8 mouse cellular contexts compared by ENCODE assay signal in the genomic region with DNA sequence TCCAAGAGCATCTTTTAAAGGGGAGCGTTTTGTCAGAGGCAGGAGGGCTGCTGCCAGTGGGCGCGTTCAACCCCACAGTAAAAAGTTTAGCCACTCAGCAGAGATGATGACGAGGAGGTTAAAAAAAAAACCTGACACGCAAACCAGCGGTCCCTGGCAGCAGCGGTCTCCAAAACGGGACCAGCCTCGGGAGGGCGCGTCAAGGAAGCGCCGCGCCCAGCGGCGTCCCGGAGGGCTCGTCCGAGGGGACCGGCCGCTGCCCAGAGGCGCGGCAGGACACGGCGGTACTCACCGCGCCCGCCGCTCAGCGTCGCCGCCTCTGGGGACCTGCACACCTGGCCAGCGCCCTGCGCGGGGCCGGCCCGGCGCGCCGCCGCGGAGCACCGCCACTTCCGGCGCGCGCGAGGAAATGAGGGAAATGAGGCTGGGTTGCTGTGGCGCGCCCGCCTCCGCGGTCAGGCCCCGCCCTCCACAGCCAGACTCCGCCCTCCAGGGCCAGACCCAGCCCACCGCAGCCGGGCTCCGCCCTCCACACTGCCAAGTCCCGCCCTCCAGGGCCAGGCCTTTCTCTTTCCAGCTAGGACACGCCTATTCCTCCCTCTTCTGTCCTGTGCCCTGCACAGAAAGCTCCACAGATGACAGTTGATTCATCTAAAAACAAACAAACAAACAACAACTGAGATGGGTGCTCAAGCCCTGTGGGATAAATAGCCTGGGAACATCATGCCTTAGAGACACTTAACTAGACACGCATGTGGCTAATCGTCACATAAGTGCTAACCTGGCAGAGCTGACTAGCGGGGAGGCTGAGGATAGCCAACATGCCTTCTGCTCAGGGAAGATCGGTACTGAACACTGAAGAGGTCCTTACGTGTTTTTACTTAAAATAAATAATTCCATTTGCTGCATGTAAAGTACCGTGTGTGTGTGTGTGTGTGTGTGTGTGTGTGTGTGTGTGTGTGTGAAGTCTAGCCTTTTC. TPM values are rescaled to one million over a fixed set of nuclear protein-coding genes. Genes with fewer than 3 reads are reported as not detected.
DNase-seq lines count a peak whose midpoint lies in the region; ATAC-seq and TF ChIP-seq lines count a peak whose summit lies in the region.

A gene (minus strand): TSS at position 410 of the 979 bp plus-strand sequence.

- no peaks in the 10 kb centered on the region; the same call in 1 of the 2 replicates for H3K4me1 ChIP-seq in brown adipose tissue, adult 24 weeks (ENCODE audit: control insufficient read depth, insufficient read depth, insufficient read length, low read length)
- H3K4me1 ChIP-seq in heart, embryonic 15.5 days (replicated peaks), result 0 out of 2 replicates have a peak, but pooled peaks cover 2% of the 10 kb centered on the region
- H3K4me1 ChIP-seq in liver, embryonic 14.5 days (replicated peaks; ENCODE audit: control insufficient read depth in 2 of 2, insufficient read depth in 2 of 2, low read length in 1 of 2), result peaks cover 5 to 14% of the 10 kb centered on the region in 2 experiments
- no peaks in the 10 kb centered on the region for H3K4me1 ChIP-seq in neural tube, embryonic 11.5 days (ENCODE audit: control insufficient read depth, insufficient read depth, low read length)
- H3K4me1 ChIP-seq in stomach, postnatal 0 days (replicated peaks; ENCODE audit: control insufficient read depth, insufficient read depth), result no peaks in the 10 kb centered on the region

- H3K27me3 ChIP-seq in heart, embryonic 15.5 days, result no peaks in the 10 kb centered on the region
- no peaks in the 10 kb centered on the region for H3K27me3 ChIP-seq in liver, embryonic 14.5 days (ENCODE audit: control insufficient read depth, insufficient read depth, low read length)
- H3K27me3 ChIP-seq in neural tube, embryonic 11.5 days (ENCODE audit: control insufficient read depth, insufficient read depth, low read length), result no peaks in the 10 kb centered on the region
- no peaks in the 10 kb centered on the region for H3K27me3 ChIP-seq in stomach, postnatal 0 days (ENCODE audit: control insufficient read depth, insufficient read depth, low read length)

- peak within 1 kb of the TSS; percentile 78 for H3K4me3 ChIP-seq in brown adipose tissue, adult 24 weeks (ENCODE audit: insufficient read depth, low read depth, low read length)
- H3K4me3 ChIP-seq in heart, embryonic 15.5 days, result peak within 1 kb of the TSS; percentile 76
- peak within 1 kb of the TSS; percentile 73 to 81 for H3K4me3 ChIP-seq in liver, embryonic 14.5 days (ENCODE audit: insufficient read depth in 1 of 2, low read depth in 2 of 2, low read length in 2 of 2)
- peak within 1 kb of the TSS; percentile 75 for H3K4me3 ChIP-seq in neural tube, embryonic 11.5 days (ENCODE audit: low read depth, low read length)
- H3K4me3 ChIP-seq in stomach, postnatal 0 days (ENCODE audit: low read depth, low read length), result peak within 1 kb of the TSS; percentile 83

- ATAC-seq in heart, embryonic 15.5 days (replicated peaks; ENCODE audit: insufficient number of reproducible peaks, insufficient read depth, low FRiP score, low read depth), result peak; percentile 99
- ATAC-seq in liver, embryonic 14.5 days (ENCODE audit: insufficient read depth), result peak; percentile 96
- ATAC-seq in neural tube, embryonic 11.5 days (ENCODE audit: insufficient read depth, low FRiP score, low TSS enrichment), result peak; percentile 100
- ATAC-seq in stomach, postnatal 0 days (ENCODE audit: low FRiP score, low TSS enrichment), result peak; percentile 100

- TF ChIP-seq CTCF in liver, embryonic 14.5 days (IDR thresholded peaks at IDR 0.05; ENCODE audit: low read depth), result no peak
- TF ChIP-seq CTCF in stomach, postnatal 0 days (IDR thresholded peaks at IDR 0.05; ENCODE audit: low read depth), result peak; percentile 30

- no peaks in the 10 kb centered on the region for H3K9me3 ChIP-seq in heart, embryonic 15.5 days (replicated peaks)
- H3K9me3 ChIP-seq in liver, embryonic 14.5 days (ENCODE audit: control insufficient read depth, low read length), result no peaks in the 10 kb centered on the region
- H3K9me3 ChIP-seq in neural tube, embryonic 11.5 days (ENCODE audit: control insufficient read depth, low read length), result no peaks in the 10 kb centered on the region
- H3K9me3 ChIP-seq in stomach, postnatal 0 days (ENCODE audit: control insufficient read depth, low read length), result no peaks in the 10 kb centered on the region

- TF ChIP-seq EP300 in liver, embryonic 14.5 days (IDR thresholded peaks at IDR 0.05; ENCODE audit: low read depth), result no peak
- TF ChIP-seq EP300 in stomach, postnatal 0 days (optimal IDR thresholded peaks at IDR 0.05), result no peak

- no peaks in the 10 kb centered on the region for H3K36me3 ChIP-seq in heart, embryonic 15.5 days
- no peaks in the 10 kb centered on the region for H3K36me3 ChIP-seq in liver, embryonic 14.5 days (replicated peaks; ENCODE audit: control insufficient read depth, insufficient read depth, low read depth)
- H3K36me3 ChIP-seq in neural tube, embryonic 11.5 days (ENCODE audit: control insufficient read depth, insufficient read depth, low read length), result no peaks in the 10 kb centered on the region
- no peaks in the 10 kb centered on the region for H3K36me3 ChIP-seq in stomach, postnatal 0 days (ENCODE audit: control insufficient read depth, insufficient read depth, low read length)

- H3K27ac ChIP-seq in brown adipose tissue, adult 24 weeks (replicated peaks; ENCODE audit: low read depth, low read length), result peak within 1 kb of the TSS; percentile 70
- H3K27ac ChIP-seq in heart, embryonic 15.5 days, result peak within 1 kb of the TSS; percentile 82
- peak within 1 kb of the TSS; percentile 9 for H3K27ac ChIP-seq in liver, embryonic 14.5 days
- H3K27ac ChIP-seq in neural tube, embryonic 11.5 days (ENCODE audit: low read depth, low read length), result no peak within 1 kb of the TSS
- peak within 1 kb of the TSS; percentile 84 for H3K27ac ChIP-seq in stomach, postnatal 0 days (replicated peaks)

- peak; percentile 94 for DNase-seq in CD4-positive, CD25-positive, alpha-beta regulatory T cell, adult 2 months (ENCODE audit: low read depth, low spot score)
- peak; percentile 82 for DNase-seq in fibroblast of lung, adult 2 months (ENCODE audit: low read depth)
- peak; percentile 94 to 95 for DNase-seq in kidney, postnatal 25 days
- peak; percentile 72 to 77 (median 77) for DNase-seq in liver, embryonic 14.5 days (ENCODE audit: low read depth in 3 of 3, low spot score in 3 of 3)
- DNase-seq in neural tube, embryonic 11.5 days (ENCODE audit: low spot score), result peak; percentile 92
- DNase-seq in stomach, postnatal 0 days (ENCODE audit: low spot score), result peak; percentile 97

- peak within 1 kb of the TSS; percentile 78 for H3K4me2 ChIP-seq in heart, embryonic 15.5 days
- H3K4me2 ChIP-seq in liver, embryonic 14.5 days (ENCODE audit: low read depth), result peak within 1 kb of the TSS; percentile 74
- peak within 1 kb of the TSS; percentile 75 for H3K4me2 ChIP-seq in neural tube, embryonic 11.5 days (ENCODE audit: low read depth)
- H3K4me2 ChIP-seq in stomach, postnatal 0 days (replicated peaks; ENCODE audit: low read depth), result peak within 1 kb of the TSS; percentile 66

- WGBS in heart, embryonic 15.5 days, result 6% methylated on average over 61 of the region's 66 CpGs
- 5% methylated on average over 58 of the region's 66 CpGs for WGBS in liver, embryonic 14.5 days (ENCODE audit: insufficient replicate concordance)
- 9% methylated on average over 46 of the region's 66 CpGs for WGBS in neural tube, embryonic 11.5 days
- WGBS in stomach, postnatal 0 days, result 5% methylated on average over 55 of the region's 66 CpGs

- peak within 1 kb of the TSS; percentile 69 for H3K9ac ChIP-seq in heart, embryonic 15.5 days
- peak within 1 kb of the TSS; percentile 56 for H3K9ac ChIP-seq in liver, embryonic 14.5 days (replicated peaks)
- H3K9ac ChIP-seq in neural tube, embryonic 11.5 days (ENCODE audit: low read length), result peak within 1 kb of the TSS; percentile 72
- peak within 1 kb of the TSS; percentile 74 for H3K9ac ChIP-seq in stomach, postnatal 0 days (ENCODE audit: low read length)

RNA-seq across cellular contexts. Expression of the gene that starts here (rescaled TPM):
- polyA plus RNA-seq in brown adipose tissue, adult 24 weeks (2012; ENCODE audit: insufficient read depth, insufficient read length, missing spikeins), result 8.4 and 12.5 TPM in 2 replicates
- 10.7 and 10.8 TPM in 2 replicates for polyA plus RNA-seq in heart, embryonic 15.5 days (2015; fragmentation: Nextera tagmentation; extraction: Ambion mirVana)
- polyA plus RNA-seq in liver, embryonic 14.5 days (2012; rRNA removed), result 3.0 and 4.5 TPM in 2 replicates
- 8.5 and 8.6 TPM in 2 replicates for polyA plus RNA-seq in liver, embryonic 14.5 days (2014; fragmentation: Nextera tagmentation; extraction: Ambion mirVana)
- polyA plus RNA-seq in neural tube, embryonic 11.5 days (2014; fragmentation: Nextera tagmentation; extraction: Ambion mirVana), result 8.4 and 9.0 TPM in 2 replicates
- polyA plus RNA-seq in stomach, postnatal 0 days (2015; fragmentation: Nextera tagmentation; extraction: Ambion mirVana), result 10.0 and 10.5 TPM in 2 replicates
